Mouse (Mus musculus): ENCODE data around the gene Rec114.

Gene Rec114

GRCm38 (mm10) chr9:58743702-58744248 lies at the start of gene Rec114:
TSS of gene Rec114 (minus strand) at chr9:58743964.
- DNase-seq (ENCODE audit: low spot score) = no peak

GRCm38 (mm10) chr9:58789476-58789875 lies 45.7 kb upstream of the Rec114 start:
- DNase-seq (ENCODE audit: low spot score) = no peak

GRCm38 (mm10) chr9:58775363-58775762 lies 31.6 kb upstream of the Rec114 start:
- no peak for DNase-seq (ENCODE audit: low spot score)

- no peak for DNase-seq (ENCODE audit: low spot score)
Observed at GRCm38 (mm10) chr9:58774761-58775160, 31.0 kb upstream of the Rec114 start.

GRCm38 (mm10) chr9:58769943-58770342 lies 26.2 kb upstream of the Rec114 start:
- no peak for DNase-seq (ENCODE audit: low spot score)

GRCm38 (mm10) chr9:58766959-58767955 lies 23.5 kb upstream of the Rec114 start:
- no peak for DNase-seq (ENCODE audit: low spot score)

- DNase-seq (ENCODE audit: low spot score) = no peak
Observed at GRCm38 (mm10) chr9:58764354-58764753, 20.6 kb upstream of the Rec114 start.

- DNase-seq (ENCODE audit: low spot score) = no peak
Observed at GRCm38 (mm10) chr9:58763114-58763513, 19.4 kb upstream of the Rec114 start.

- DNase-seq (ENCODE audit: low spot score) = no peak
Observed at GRCm38 (mm10) chr9:58762086-58762485, 18.3 kb upstream of the Rec114 start.

- no peak for DNase-seq (ENCODE audit: low spot score)
Observed at GRCm38 (mm10) chr9:58758754-58759153, 15.0 kb upstream of the Rec114 start.

GRCm38 (mm10) chr9:58756371-58757132 lies 12.8 kb upstream of the Rec114 start:
- no peak for DNase-seq (ENCODE audit: low spot score)

- no peak for DNase-seq (ENCODE audit: low spot score)
Observed at GRCm38 (mm10) chr9:58753606-58754005, 9.8 kb upstream of the Rec114 start.

GRCm38 (mm10) chr9:58748142-58748541 lies 4.4 kb upstream of the Rec114 start:
- DNase-seq (ENCODE audit: low spot score) = no peak

- no peak for DNase-seq (ENCODE audit: low spot score)
Observed at GRCm38 (mm10) chr9:58747328-58747755, 3.6 kb upstream of the Rec114 start.

GRCm38 (mm10) chr9:58742692-58743091 lies 1.1 kb downstream of the Rec114 start:
- no peak for DNase-seq (ENCODE audit: low spot score)

GRCm38 (mm10) chr9:58741369-58741768 lies 2.4 kb downstream of the Rec114 start:
- peak; percentile 40 for DNase-seq (ENCODE audit: low spot score)

GRCm38 (mm10) chr9:58739791-58740190 lies 4.0 kb downstream of the Rec114 start:
- DNase-seq (ENCODE audit: low spot score) = no peak

- DNase-seq (ENCODE audit: low spot score) = no peak
Observed at GRCm38 (mm10) chr9:58723165-58723564, 20.6 kb downstream of the Rec114 start.

GRCm38 (mm10) chr9:58722151-58722550 lies 21.6 kb downstream of the Rec114 start:
- no peak for DNase-seq (ENCODE audit: low spot score)

- DNase-seq (ENCODE audit: low spot score) = no peak
Observed at GRCm38 (mm10) chr9:58721021-58721420, 22.7 kb downstream of the Rec114 start.

- DNase-seq (ENCODE audit: low spot score) = no peak
Observed at GRCm38 (mm10) chr9:58720167-58720566, 23.6 kb downstream of the Rec114 start.

GRCm38 (mm10) chr9:58719471-58719870 lies 24.3 kb downstream of the Rec114 start:
- DNase-seq (ENCODE audit: low spot score) = no peak

GRCm38 (mm10) chr9:58718964-58719363 lies 24.8 kb downstream of the Rec114 start:
- DNase-seq (ENCODE audit: low spot score) = no peak

All from testis, postnatal 10 days (tissue).